Mouse (Mus musculus): Measurements from ENCODE around the gene Pcsk6.

Pcsk6 gene

DNA sequence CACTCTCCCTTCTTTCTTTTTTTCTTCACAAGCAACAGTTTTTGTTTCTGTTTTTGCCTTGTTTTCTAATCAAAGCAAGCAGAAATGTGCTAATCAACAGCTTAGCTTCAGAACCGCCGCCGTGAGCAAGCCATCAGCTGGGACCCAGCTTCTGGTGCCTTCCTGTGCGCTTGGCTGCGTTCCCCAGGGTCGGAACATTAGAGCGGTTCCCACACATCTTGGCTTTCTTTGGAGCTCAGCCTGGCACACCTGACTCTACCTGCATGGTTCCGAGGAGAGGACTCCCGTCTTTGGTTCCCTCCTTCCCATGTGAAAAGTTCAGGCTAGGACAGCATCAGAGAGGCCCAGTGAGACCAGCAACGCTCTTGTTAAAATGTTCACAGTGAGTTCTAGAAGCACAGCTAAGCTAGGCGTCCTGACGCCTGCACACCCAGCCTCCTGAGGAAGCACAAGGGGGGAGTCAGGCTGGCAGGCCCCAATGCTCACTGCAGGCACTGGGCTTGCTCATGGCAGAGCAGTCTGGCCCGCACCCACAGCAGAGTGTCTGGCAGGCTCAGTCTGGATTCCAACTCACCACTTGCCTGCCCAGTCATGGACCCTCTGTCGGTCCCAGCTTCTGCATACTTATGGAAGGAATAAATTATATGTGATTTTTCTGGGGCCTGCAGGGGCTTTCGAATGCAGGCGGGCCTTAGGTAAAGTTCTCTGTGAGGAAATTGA is 139.7 kb downstream of the Pcsk6 start:
- no peak for DNase-seq (ENCODE audit: low read depth, low spot score)

DNA sequence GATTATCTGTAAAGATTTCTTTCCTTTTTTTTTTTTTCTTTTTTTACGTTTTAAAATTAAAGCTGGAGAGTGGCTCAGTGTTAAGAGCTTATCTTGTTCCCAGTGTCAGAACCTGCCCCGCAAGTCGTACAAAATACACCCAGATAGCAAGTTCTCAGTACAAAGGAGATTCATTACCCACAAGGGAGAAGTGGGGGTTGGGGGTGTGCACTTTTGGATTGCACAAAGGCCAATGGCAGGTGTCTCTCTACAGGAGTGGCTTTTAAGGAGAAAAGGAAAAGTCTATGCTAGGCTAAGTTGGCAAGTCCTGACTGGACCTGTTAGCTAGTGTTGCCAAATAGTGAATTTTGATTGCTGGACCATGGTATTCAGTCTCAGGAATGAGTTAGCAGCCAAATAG is 140.3 kb downstream of the Pcsk6 start:
- DNase-seq (ENCODE audit: low read depth, low spot score): no peak

DNA sequence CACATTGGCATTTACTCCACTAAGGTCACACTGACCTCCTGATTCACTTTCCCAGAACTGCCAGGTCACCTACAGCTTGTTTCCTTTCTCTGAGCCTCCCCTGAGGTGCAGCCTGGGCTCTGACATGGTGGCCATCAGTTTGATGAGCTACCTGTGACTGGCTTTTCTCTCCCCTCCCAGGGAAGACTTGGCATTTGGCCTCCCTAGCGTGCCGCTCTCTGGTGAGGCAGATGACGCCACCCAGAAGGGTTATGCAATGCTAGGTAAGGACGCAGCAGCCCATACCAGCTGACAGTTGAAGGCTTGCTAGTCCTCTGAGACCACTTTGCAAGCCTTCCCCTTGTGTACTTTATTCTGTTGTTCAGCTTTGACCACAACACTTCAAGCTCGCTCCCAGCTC is 141.9 kb downstream of the Pcsk6 start:
- no peak for DNase-seq (ENCODE audit: low read depth, low spot score)

DNA sequence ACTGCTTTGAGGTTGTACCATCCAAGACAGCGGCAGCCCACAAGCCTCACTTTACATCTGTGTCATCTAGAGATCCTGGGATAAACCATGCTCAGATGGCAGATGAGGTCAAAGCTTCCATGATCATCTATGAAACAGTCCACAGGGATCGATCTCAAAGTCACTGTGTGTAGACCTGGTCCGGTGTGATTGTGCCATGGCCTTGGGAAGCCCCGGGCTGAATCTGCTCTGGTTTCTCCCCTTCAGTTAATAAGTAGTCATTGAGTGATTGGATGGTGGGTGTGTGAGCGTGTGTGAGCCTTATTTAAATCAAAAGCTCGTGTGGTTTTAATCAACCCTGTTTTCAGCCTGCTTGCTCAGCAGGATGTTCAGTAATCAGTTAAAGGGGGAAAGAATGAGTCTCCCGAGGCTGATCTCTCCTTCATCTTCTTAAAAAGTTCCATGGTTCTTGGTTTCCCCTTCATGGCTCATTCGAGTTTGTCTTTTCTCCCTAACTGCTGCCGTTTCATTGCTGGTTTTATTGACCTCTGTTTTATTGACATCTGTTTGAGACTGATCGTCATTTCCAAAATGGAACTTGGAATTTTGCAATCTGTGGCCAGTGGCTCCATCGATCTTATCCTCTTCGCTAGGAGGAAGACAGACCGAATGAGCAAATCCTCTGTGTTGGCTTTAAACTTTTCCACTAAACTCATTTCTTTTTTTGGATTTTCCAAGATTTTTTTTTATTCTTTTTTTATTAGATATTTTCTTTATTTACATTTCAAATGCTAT is 142.5 kb downstream of the Pcsk6 start:
- DNase-seq (ENCODE audit: low read depth, low spot score): no peak

DNA sequence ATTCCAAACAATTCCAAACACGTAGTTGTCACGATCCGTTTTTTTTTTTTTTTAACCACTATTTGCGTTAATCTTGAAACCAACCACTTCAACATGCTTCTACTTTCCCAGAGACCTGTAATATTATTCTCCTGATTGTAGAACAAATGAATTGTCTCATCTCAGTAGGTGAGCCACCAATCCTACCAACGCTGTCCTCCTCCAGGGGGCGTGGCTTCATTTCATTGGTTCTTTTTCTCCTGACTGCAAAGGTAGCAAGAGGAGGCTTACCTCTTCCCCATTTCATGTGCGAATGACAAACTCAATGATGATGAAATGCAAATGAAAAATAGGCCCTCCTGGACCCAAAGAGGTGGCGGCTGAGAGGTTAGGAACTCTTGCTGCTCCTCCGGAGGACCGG is 143.5 kb downstream of the Pcsk6 start:
- no peak for DNase-seq (ENCODE audit: low read depth, low spot score)

DNA sequence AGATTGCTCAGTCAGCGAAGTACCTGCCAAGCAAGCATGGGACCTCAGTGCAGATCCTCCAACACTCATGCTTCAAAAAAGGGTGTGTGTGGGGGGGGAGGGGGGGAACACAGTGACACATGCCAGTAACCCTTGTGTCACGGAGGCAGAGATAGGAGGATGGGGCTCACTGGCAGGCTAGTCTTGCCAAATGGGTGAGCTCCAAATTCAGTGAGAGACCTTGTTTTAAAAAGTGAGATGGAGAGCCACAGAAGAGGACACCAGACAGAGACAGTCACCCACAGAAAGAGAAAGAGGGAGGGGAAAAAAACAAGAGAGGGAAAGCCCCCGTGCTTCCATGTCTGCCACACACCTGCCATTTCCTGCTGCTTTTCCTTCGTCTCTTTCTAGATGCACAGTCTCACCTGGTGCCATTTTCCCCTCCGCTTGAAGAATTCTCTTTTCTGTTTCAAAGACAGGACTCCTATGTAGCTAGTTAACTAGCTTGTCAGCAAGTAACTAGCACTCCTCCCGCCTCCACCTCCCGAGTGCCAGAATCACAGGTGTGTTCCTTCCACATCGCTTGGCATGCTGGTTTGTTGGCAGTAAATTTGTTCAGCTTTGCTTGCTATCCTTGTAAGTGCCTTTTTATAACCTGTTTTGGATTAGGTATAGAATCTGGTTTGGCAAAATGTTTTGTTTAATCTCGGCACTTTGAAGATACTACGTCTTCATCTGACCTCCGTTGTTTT is 146.8 kb downstream of the Pcsk6 start:
- no peak for DNase-seq (ENCODE audit: low read depth, low spot score)

DNA sequence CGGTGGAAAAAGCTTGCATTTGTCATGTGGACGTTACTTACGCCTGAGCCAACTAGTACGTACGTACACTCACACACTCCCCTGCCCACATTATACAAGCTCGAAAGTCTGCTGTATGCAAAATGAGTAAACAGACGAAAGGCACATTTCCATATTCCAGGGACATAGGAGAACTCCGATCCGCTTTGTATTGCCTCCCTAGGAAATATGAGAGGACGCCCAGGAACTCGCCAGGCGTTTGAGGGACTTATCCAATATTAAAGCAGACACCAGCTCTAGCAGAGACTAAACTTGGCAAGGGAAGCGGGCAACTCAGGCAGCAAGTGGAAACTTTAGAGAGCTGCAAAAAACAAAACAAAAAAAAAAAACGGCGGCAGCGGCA is 147.3 kb downstream of the Pcsk6 start:
- no peak for DNase-seq (ENCODE audit: low read depth, low spot score)

DNA sequence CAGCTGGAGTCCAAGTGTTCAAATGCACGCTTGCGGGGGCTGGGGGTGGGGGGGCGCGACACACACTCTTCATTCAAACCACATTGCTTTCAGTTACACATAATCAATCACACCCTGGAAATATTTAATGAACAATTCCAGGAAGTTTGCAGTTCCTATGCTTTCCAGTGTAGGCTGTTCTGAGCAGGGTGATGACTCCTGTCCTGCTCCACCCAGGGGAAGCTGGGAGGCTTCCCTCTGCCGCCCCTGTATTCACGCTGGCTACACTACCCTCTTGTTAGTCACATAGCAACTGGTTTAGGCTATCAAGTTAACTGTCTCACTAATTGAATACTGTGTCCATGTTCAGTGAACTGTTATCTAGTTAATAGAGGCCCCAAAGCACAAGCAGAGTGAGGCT is 149.0 kb downstream of the Pcsk6 start:
- no peak for DNase-seq (ENCODE audit: low read depth, low spot score)

DNA sequence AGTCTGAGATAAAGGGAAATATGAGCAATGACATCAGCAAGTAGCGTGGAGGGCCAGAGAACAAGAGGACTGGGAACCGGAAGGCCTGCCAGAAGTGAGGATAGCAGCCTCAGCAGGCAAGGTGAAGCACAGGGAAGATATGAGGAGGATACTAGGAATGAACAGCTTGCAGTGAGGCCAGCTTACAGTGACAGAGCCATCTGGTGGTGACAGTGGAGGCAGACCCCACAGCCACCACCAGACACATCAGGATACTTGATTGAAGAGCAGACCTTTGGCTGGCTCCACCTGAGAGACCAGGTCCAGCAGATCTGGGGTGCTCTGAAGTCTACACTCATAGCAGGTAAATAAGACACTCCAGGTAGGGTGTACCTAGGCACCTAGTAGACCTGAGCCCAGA is 166.2 kb downstream of the Pcsk6 start:
- no peak for DNase-seq (ENCODE audit: low read depth, low spot score)

DNA sequence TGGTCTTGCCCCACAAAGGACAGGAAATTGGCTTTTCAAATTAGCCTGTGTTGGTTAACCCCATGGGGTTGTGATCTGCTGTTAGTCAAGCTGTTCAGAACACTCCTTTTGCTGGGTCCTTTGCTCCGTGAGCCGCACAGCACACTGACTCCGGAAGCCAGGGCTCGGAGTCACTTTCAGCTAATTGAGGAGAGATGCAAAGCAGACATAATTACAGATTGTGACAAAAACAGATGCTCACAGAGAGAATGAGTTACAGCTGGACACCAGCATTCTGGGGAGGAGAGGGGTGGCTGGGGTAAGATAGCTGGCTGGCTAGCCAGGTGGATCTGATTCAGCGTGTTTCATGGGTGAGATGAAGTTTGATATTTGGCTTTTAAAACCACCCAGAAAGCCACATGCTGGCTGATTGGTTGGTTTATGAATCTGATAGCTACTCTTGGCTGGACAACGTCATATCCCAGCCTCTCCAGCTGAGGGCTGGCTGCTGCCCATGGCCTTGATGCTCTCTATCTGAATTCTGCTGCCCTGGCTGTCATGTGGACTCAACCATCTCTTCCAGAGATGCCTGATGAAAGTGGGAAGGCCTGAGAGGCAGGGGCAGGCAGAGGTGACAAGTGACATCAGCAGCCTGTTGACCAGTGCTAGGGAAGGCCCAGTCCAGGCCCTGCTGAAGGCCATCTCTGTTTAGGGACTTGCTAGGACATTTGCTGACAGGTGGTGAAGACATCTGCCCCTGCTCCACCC is 167.4 kb downstream of the Pcsk6 start:
- DNase-seq (ENCODE audit: low read depth, low spot score): no peak

DNA sequence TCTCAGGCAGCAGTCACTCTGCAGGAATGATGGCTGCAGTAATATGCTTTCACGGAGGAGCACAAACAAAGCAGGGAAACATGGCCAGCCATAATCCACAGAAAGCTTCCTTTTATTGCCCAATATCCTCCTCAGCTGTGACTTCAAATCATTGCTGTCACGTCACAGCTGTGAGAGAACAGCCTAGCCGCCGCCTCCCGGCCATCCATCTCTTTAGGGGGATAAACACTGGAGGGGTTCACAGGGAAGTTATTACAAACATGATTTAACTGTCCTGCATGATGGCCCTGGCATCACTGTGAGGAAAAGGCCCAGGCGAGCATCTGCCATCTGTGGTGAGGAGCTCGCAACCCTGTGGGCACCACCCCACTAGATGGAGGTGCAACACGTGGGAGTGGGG is 175.3 kb downstream of the Pcsk6 start:
- DNase-seq (ENCODE audit: low read depth, low spot score): no peak

DNA sequence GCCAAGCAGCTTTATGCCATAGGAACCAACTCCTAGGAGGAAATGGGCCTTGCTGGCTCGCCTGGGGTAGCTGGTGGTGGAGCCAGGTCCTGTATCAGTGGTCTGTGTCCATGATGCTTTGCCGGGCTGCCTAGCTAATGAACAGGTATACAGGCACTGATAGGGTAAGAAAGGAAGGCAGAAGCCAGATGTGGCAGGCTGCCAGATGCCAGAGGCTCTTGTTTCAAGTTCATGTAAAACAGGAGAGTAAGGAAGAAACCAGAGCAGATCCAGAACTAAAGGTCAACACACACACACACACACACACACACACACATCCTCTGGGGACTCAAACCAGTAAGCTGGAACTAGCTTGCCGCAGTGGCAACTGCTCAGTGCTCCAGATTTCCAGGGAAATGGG is 176.7 kb downstream of the Pcsk6 start:
- DNase-seq (ENCODE audit: low read depth, low spot score): no peak

DNA sequence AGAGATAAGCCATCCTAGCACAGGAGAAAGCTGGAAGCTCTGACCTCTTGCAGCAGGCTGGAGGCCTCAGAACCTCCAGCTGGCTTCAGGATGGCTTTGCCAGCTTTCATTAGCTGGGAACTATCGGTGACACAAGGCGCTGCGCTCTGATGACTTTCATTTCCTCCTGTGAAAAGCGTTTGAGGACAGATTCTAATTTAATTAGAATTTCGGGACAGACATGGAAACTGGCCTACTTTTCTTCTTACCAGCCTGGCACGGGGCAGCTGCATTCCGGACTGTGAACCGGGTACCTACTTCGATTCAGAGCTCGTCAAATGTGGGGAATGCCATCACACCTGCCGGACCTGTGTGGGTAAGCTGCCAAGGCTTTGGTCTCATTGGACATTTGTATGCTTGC is 177.2 kb downstream of the Pcsk6 start:
- DNase-seq (ENCODE audit: low read depth, low spot score): no peak

DNA sequence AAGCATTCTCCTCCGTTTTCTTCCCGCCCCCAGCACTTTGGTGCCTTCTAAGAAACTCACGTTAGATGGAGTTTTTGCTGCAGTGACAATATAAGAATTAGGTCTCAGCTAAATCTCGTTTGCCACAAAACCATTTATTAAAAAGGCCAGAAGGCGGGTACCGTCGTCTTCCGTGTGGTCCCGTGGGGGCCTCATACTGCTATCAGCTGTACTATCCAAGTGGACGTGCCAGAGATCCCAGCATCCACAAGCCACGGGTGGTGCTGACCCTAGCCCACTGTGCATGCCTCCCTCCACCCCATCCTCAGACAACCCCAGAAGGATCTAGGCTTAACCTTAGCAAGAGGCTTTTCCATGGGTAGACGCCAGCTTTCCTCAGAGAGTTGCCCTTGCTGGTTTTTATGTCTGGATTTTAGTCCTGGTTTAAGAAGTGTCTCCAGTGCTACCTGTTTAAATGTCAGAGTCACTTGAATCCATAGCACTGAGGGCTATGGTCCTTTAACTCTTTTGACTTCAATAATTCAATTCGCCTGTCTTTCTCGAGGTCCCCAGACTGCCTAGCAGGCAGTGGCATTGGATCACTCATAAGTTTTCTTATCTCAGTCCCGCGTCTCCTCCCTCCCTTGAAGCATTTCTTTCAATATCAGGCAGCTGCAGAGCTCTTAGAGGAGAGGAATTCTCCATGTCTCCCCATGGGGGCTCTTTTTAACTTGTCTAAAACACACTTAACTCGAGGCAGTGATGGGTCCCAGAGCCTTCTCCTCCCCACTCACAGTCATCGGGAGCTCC is 178.7 kb downstream of the Pcsk6 start:
- DNase-seq (ENCODE audit: low read depth, low spot score): no peak

DNA sequence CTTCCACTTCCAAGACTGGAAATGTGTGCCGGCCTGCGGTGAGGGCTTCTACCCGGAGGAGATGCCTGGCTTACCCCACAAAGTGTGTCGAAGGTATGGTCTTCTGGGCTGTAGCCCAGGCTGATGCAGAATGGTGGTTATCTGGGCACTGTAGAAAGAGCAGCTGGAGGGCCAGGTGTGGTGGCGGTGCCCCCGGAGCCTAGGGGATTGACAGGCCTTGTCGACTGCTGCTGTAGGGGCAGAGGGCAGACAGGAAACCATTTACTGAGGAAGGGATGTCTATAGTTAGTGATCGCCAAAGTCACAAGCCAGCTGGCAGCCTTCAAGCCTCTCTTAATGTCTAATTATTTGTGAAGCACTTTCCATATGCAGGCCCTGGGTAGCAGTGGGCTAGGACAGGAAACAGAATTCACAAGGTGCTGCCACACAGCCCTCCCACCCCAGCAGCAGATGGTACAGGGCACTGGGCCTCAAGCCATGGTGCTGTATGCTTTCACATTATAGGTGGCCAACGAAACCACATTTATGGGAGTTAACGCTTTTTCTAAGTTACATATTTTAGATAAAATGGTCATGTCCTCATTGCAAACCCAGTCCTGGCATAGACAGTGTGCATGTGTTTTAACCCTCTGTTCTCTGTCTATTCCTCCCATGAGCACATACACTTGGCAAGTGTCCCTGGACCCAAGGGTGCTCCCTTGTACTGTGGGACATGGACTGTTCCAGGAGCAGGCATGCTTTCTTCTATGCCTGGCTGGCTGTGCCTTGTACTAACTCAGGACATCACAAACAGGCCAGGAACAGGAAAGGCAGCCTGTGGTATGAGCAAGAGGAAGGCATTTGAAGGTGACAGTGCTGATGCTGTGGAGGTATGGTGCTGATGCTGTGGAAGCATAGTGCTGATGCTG is 182.3 kb downstream of the Pcsk6 start, which contains the start of gene Gm45213:
Gm45213 (plus strand) TSS at position 51 of the 908 bp plus-strand sequence.
- no peak for DNase-seq (ENCODE audit: low read depth, low spot score)

DNA sequence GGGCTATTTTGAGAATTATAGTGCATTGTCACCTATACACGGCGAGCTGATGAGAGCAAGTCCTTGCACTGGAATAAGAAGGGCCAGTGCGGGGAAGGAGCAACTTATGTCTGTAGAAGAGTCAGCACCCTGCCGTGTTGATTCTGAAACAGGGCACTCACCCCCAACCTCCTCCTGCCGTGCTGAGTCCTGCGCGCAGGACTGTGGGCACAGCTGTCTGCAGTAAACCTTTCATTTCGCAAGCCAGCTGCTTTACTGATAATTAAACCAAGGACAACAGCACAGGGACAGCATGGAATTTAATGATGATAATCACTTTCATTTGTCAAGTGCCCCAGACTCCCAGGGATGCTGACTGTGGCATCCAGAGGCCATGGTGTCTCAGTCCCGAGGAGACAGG is 183.1 kb downstream of the Pcsk6 start:
- no peak for DNase-seq (ENCODE audit: low read depth, low spot score)

DNA sequence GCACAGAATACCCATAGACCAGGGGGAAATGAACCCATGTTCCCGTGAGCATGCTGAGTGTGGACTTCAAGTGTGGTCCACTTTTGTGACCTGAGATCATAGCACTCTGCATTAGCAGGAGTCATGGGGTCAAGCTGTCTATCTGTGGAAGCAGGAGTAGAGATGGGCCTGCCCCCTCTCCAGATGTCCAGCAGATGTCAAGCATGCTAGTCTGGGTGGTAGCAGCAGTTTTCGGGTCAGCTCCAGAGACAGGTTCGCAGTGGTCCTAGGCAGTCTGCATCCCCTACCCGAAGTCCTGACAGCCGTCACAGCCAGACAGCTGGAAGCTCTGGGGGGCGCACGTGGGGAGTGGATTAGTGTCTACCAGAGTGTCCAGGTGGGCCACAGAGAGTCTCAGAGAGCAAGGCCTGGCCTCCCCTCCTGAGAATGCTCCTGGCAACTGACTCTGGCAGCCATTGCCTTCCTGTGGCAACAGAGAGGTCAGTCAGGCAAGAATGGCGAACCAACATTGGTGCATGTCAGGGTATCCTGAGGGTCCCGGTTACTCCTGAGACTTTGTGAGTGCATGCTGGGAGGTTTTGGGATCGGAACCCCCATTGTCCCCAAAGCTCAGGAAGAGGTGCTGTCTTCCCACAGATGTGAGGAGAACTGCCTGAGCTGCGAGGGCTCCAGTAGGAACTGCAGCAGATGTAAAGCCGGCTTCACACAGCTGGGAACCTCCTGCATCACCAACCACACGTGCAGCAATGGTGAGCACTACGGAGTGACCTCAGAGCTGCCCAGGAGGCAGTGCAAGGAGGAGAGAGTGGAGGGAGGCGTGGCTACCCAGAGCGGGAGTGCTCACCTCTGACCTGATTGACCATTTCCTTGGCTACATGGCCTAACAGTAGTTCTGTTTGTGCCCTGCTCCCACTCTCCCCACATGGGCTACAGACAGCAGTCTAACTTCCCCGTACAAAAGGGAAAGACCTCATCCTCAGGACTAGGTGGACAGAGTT is 185.7 kb downstream of the Pcsk6 start:
- DNase-seq (ENCODE audit: low read depth, low spot score): no peak

DNA sequence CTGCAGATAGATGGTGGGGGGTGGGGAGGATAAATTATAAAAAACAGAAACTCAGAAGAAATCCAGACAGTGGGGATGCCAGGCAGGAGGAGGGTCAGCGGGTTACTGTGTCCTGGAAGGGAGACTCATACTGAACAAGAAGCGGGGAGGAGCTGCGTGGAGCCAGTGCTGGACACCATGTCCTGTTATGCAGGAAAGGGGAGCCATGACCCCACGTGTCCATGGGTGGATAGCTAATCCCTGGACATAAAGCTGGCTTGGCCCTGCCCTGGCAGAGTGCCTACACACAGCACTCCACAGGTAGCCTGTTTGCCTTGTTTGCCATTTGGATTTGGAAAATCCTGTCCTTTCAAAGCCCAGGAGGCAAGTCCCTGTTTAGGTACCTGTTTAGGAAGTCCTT is 186.4 kb downstream of the Pcsk6 start:
- no peak for DNase-seq (ENCODE audit: low read depth, low spot score)

Data from CD4-positive, CD25-positive, alpha-beta regulatory T cell, adult 2 months (primary cell).